ENCODE assay signal across 9 mouse cellular contexts in genomic region chr11:57696807-57697251, GRCm38 (mm10). TPM values are rescaled to one million over a fixed set of nuclear protein-coding genes. Genes with fewer than 3 reads are reported as not detected.
DNase-seq lines count a peak whose midpoint lies in the region; ATAC-seq lines count a peak whose summit lies in the region.
"Had no signal": no experiment of that assay in that cellular context is flagged by ENCODE, and none has a peak within 500 bp of the region (broad histone marks: within the 10 kb centered on the region; RNA-seq: fewer than 3 reads in every experiment).

No protein-coding gene starts in this region.

- no peak overlapping the region for H3K9ac ChIP-seq in kidney, embryonic 14.5 days (ENCODE audit: low read depth, low read length)
- H3K9ac ChIP-seq in neural tube, embryonic 12.5 days, result no peak overlapping the region
- H3K9ac ChIP-seq: lung, embryonic 15.5 days had no signal

- H3K36me3 ChIP-seq in kidney, embryonic 14.5 days (ENCODE audit: control insufficient read depth, insufficient read depth, low read length), result no peaks in the 10 kb centered on the region
- H3K36me3 ChIP-seq in neural tube, embryonic 12.5 days, result no peaks in the 10 kb centered on the region
- H3K36me3 ChIP-seq: lung, embryonic 15.5 days had no signal

- no peak overlapping the region for H3K27ac ChIP-seq in kidney, embryonic 14.5 days (ENCODE audit: low read depth, low read length)
- H3K27ac ChIP-seq in neural tube, embryonic 12.5 days, result no peak overlapping the region
- H3K27ac ChIP-seq: lung, embryonic 15.5 days had no signal

- no peaks in the 10 kb centered on the region for H3K9me3 ChIP-seq in kidney, embryonic 14.5 days (ENCODE audit: control insufficient read depth, low read length)
- H3K9me3 ChIP-seq in neural tube, embryonic 12.5 days, result no peaks in the 10 kb centered on the region
- H3K9me3 ChIP-seq: lung, embryonic 15.5 days had no signal

- peaks cover 4% of the 10 kb centered on the region; the same call in 1 of the 2 replicates for H3K4me1 ChIP-seq in kidney, embryonic 14.5 days (ENCODE audit: control insufficient read depth, insufficient read depth, low read length)
- H3K4me1 ChIP-seq in neural tube, embryonic 12.5 days, result peaks cover 24% of the 10 kb centered on the region

- DNase-seq in kidney, adult 11 months, result peak; percentile 41
- peak; percentile 74 to 86 for DNase-seq in heart, adult 9 months (ENCODE audit: low spot score in 2 of 2)
- DNase-seq in kidney, postnatal 14 days, result peak; percentile 77
- DNase-seq in urinary bladder, adult 2 months (ENCODE audit: low spot score), result no peak
- DNase-seq in testis, postnatal 14 days (ENCODE audit: low spot score), result no peak

- H3K4me3 ChIP-seq in kidney, embryonic 14.5 days (ENCODE audit: low read length), result no peak overlapping the region
- no peak overlapping the region for H3K4me3 ChIP-seq in neural tube, embryonic 12.5 days
- H3K4me3 ChIP-seq: lung, embryonic 15.5 days had no signal

- ATAC-seq in kidney, embryonic 14.5 days (ENCODE audit: low FRiP score, low TSS enrichment), result no peak
- peak; percentile 79 for ATAC-seq in neural tube, embryonic 12.5 days (ENCODE audit: low FRiP score, low read depth)
- ATAC-seq in megakaryocyte progenitor cell, adult 5-6 weeks (replicated peaks; ENCODE audit: poor library complexity), result no peak

- H3K4me2 ChIP-seq in kidney, embryonic 14.5 days (replicated peaks; ENCODE audit: low read depth, low read length), result no peak overlapping the region
- H3K4me2 ChIP-seq in neural tube, embryonic 12.5 days (replicated peaks), result peak overlapping the region; percentile 41
- H3K4me2 ChIP-seq: lung, embryonic 15.5 days had no signal

- 31% methylated on average over 5 of the region's 5 CpGs for WGBS in kidney, embryonic 14.5 days
- 14% methylated on average over 5 of the region's 5 CpGs for WGBS in neural tube, embryonic 12.5 days

- no peaks in the 10 kb centered on the region for H3K27me3 ChIP-seq in kidney, embryonic 14.5 days (ENCODE audit: control insufficient read depth, insufficient read depth, low read length)
- H3K27me3 ChIP-seq in neural tube, embryonic 12.5 days (replicated peaks), result peaks cover 10% of the 10 kb centered on the region; the same call in 1 of the 2 replicates
- H3K27me3 ChIP-seq: lung, embryonic 15.5 days had no signal

RNA-seq across cellular contexts. Expression of gene Galnt10, which starts 51.6 kb away (rescaled TPM):
- 7.3 and 13.0 TPM in 2 replicates for polyA plus RNA-seq in kidney, embryonic 14.5 days (2014; fragmentation: Nextera tagmentation; extraction: Ambion mirVana)
- 17.4 and 18.4 TPM in 2 replicates for polyA plus RNA-seq in neural tube, embryonic 12.5 days (2016; fragmentation: Nextera tagmentation; extraction: Ambion mirVana)
- 4.0 and 4.8 TPM in 2 replicates for total RNA-seq in megakaryocyte progenitor cell, adult 5-6 weeks (2015)
- total RNA-seq in megakaryocyte progenitor cell, adult 5-6 weeks (2017), result 7.0 and 8.8 TPM in 2 replicates
- 14.1 and 17.9 TPM in 2 replicates for polyA plus RNA-seq in urinary bladder, adult 2 months (2012; rRNA removed)

Comparison
In these comparisons a context has a peak if more than half of its experiments do, and no peak if none do; other contexts are left out.
1. DNase-seq: peak in kidney, adult 11 months (single experiment), heart, adult 9 months (2 of 2) and kidney, postnatal 14 days (single experiment); none in urinary bladder, adult 2 months (single experiment) and testis, postnatal 14 days (single experiment).